Mouse (Mus musculus) adrenal gland, postnatal 4 days (tissue): ENCODE data around the gene Hist1h3d. TPM values are rescaled to one million over a fixed set of nuclear protein-coding genes. Genes with fewer than 3 reads are reported as not detected.

Experiments
- DNase-seq, 2 experiments: peaks; one replicate each; pipeline ENCODE4 v3.0.0; 2021 to 2022; ENCODE audit warnings: low spot score in 2 of 2, mixed read lengths in 2 of 2
- microRNA-seq: library from miRNA; unstranded; fragments of <30 nt; microRNA quantifications from one replicate; pipeline ENCODE4 v1.2.0, GENCODE M21; 2021
- total RNA-seq, 2 experiments: library from RNA; stranded (reverse); gene quantifications; 2 replicates each; pipeline ENCODE4 v1.2.3; 2021

Gene Hist1h3d
- total RNA-seq, 2 experiments from 2014 or later = 64.3 to 80.4 TPM

DNA sequence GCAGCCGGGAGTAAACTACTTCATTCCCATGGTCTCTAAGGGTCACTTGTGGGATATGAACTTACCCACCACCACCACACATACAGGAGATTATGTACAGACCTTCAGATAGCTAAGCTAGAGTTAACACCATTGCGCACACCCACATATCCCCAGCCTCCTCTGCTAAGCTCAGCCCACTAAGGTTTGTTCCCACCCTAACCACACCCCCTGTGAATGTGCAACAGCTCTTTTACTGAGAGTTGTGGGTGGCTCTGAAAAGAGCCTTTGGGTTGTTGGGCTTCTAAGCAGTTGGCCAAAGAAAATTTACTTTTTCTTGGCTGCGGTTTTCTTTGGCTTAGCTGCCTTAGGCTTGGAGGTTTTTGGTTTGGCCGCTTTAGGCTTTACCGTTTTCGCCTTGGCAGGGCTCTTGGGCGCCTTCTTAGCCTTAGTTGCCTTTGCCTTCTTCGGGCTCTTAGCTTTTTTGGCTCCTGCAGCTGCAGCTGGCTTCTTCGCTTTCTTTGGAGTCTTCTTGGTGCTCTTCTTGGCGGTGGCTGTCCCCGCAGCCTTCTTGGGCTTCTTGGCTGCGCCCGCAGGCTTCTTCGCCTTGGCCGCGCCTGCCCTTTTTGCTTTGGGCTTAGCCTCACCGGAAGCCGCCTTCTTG lies 46.1 kb downstream of the Hist1h3d start:
- peak; percentile 30 to 52 for DNase-seq

- peak; percentile 86 to 96 for DNase-seq
Measured at GRCm38 (mm10) chr13:23622175-23622671, 46.7 kb downstream of the Hist1h3d start, which contains the start of gene Hist1h1e. Hist1h1e (minus strand) TSS chr13:23622558.

DNA sequence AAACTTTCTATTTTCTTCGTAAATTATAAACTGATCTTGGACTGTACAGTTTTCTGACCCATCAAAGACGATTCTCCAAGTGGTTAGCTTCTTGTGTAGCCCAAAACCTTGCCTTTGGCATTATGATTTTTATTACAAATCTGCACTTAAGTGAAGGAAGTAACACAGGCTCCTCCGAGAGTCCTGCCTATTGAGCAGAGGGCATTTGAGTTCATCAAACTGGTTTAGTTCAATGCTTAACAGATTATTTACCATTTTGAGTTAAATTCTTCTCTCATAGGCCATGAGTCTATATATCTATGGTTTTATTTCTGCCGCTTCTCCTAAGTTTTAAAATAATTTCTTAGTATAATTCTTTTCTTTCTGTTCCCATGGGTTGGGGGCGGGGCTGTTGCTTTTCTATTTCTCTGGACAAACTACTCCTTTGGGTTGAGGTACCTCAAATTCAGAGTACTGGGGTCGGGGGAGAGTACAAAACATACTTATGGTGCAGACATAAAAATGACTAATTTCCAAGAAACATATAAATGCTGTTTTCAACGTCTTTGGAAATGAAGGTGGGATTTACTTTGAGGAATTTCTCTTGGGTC lies 47.4 kb downstream of the Hist1h3d start:
- DNase-seq = no peak

Small RNA genes lying within 50 kb of the gene (microRNA-seq; reads per million reads assigned to microRNA genes)
- gene Gm44297 (not detected), gene Gm44359 (not detected), gene Gm44394 (not detected)

Other genes starting within 250 kb of the Hist1h3d start
- 10 to 100 TPM; 22.9 to 23.5 TPM for gene Zfp322a, start 206.6 kb upstream of the Hist1h3d start, total RNA-seq
- gene Abt1, start 151.9 kb upstream of the Hist1h3d start, total RNA-seq = 1 to 10 TPM; 7.9 to 8.9 TPM
- gene Btn1a1, start 109.9 kb upstream of the Hist1h3d start, total RNA-seq = under 1 TPM; 0.20 to 0.87 TPM
- gene Btn2a2, start 86.9 kb upstream of the Hist1h3d start, total RNA-seq = under 1 TPM in 1 of 2 experiments, not detected in 1; 0.17 TPM
- 1,000 to 10,000 TPM; 1,239 to 1,302 TPM for gene Hist1h4h, start 44.7 kb upstream of the Hist1h3d start, total RNA-seq
- gene Hist1h2af, start 41.9 kb upstream of the Hist1h3d start, total RNA-seq = 100 to 1,000 TPM; 512 to 538 TPM
- 100 to 1,000 TPM; 144 to 196 TPM for gene Hist1h3g, start 40.3 kb upstream of the Hist1h3d start, total RNA-seq
- 10 to 100 TPM; 29.4 to 38.7 TPM for gene Hist1h2bh, start 32.4 kb upstream of the Hist1h3d start, total RNA-seq
- 100 to 1,000 TPM; 150 to 177 TPM for gene Hist1h3f, start 31.7 kb upstream of the Hist1h3d start, total RNA-seq
- 100 to 1,000 TPM; 899 to 983 TPM for gene Hist1h4f, start 24.1 kb upstream of the Hist1h3d start, total RNA-seq
- 10 to 100 TPM; 48.3 to 57.6 TPM for gene Hist1h1d, start 22.5 kb upstream of the Hist1h3d start, total RNA-seq
- gene Hist1h3e, start 13.4 kb upstream of the Hist1h3d start, total RNA-seq = 100 to 1,000 TPM; 399 to 448 TPM
- gene Hist1h2ae, start 4.5 kb upstream of the Hist1h3d start, total RNA-seq = 10 to 100 TPM; 79.7 to 95.7 TPM
- gene Hist1h2bg, start 4.4 kb upstream of the Hist1h3d start, total RNA-seq = 100 to 1,000 TPM; 627 to 705 TPM
- gene Hist1h2bf, start 1.6 kb upstream of the Hist1h3d start, total RNA-seq = 100 to 1,000 TPM; 297 to 360 TPM
- 10 to 100 TPM; 63.5 to 64.6 TPM for gene Hist1h2ad, start 1.4 kb upstream of the Hist1h3d start, total RNA-seq
- 100 to 1,000 TPM; 413 to 478 TPM for gene Hist1h4d, start 5.8 kb downstream of the Hist1h3d start, total RNA-seq
- gene Hist1h2be, start 45.4 kb downstream of the Hist1h3d start, total RNA-seq = 10 to 100 TPM; 40.6 to 48.5 TPM
- gene Hist1h1e, start 46.8 kb downstream of the Hist1h3d start, total RNA-seq = 100 to 1,000 TPM; 327 to 388 TPM
- 10 to 100 TPM; 13.0 to 15.5 TPM for gene Hist1h2ac, start 108.2 kb downstream of the Hist1h3d start, total RNA-seq
- gene Hist1h2bc, start 108.4 kb downstream of the Hist1h3d start, total RNA-seq = 10 to 100 TPM; 92.5 to 95.2 TPM
- 1 to 10 TPM; 1.8 to 2.2 TPM for gene Hist1h1t, start 120.1 kb downstream of the Hist1h3d start, total RNA-seq
- gene Hist1h4c, start 122.7 kb downstream of the Hist1h3d start, total RNA-seq = 100 to 1,000 TPM; 220 to 275 TPM
- 10 to 100 TPM; 24.4 to 26.7 TPM for gene Hfe, start 135.1 kb downstream of the Hist1h3d start, total RNA-seq
- 100 to 1,000 TPM; 583 to 655 TPM for gene Hist1h1c, start 163.0 kb downstream of the Hist1h3d start, total RNA-seq
- 100 to 1,000 TPM; 224 to 252 TPM for gene Hist1h3c, start 169.8 kb downstream of the Hist1h3d start, total RNA-seq
- gene Hist1h2bb, start 171.0 kb downstream of the Hist1h3d start, total RNA-seq = 100 to 1,000 TPM; 268 to 325 TPM
- gene Hist1h2ab, start 175.4 kb downstream of the Hist1h3d start, total RNA-seq = 100 to 1,000 TPM; 457 to 545 TPM
- gene Hist1h3b, start 176.5 kb downstream of the Hist1h3d start, total RNA-seq = 100 to 1,000 TPM; 526 to 670 TPM
- gene Hist1h4b, start 181.2 kb downstream of the Hist1h3d start, total RNA-seq = 100 to 1,000 TPM; 436 to 510 TPM
- 100 to 1,000 TPM; 348 to 415 TPM for gene Hist1h4a, start 185.5 kb downstream of the Hist1h3d start, total RNA-seq
- gene Hist1h3a, start 186.6 kb downstream of the Hist1h3d start, total RNA-seq = 100 to 1,000 TPM; 459 to 527 TPM
- 100 to 1,000 TPM; 405 to 481 TPM for gene Hist1h1a, start 187.9 kb downstream of the Hist1h3d start, total RNA-seq
- gene Trim38, start 194.2 kb downstream of the Hist1h3d start, total RNA-seq = under 1 TPM in 1 of 2 experiments, not detected in 1; 0.20 TPM
- gene Slc17a2, start 231.2 kb downstream of the Hist1h3d start, total RNA-seq = 10 to 100 TPM in 1 of 2 experiments, under 1 TPM in 1; 0.53 to 10.9 TPM